Mouse (Mus musculus): ENCODE results near the gene Zfp790.

Gene Zfp790

GRCm38 (mm10) chr7:29815910-29816429 is at the start of gene Zfp790:
Zfp790 (plus strand) TSS chr7:29816114.
- DNase-seq (ENCODE audit: low read depth) = peak; percentile 93

GRCm38 (mm10) chr7:29767058-29767686 is 48.7 kb upstream of the Zfp790 start:
- peak; percentile 81 for DNase-seq (ENCODE audit: low read depth)

- peak; percentile 91 for DNase-seq (ENCODE audit: low read depth)
These were observed 47.6 kb upstream of the Zfp790 start, which contains the start of gene Zfp84 for GRCm38 (mm10) chr7:29768090-29768900. Zfp84 (plus strand) TSS chr7:29768552.

- DNase-seq (ENCODE audit: low read depth) = no peak
These were observed 46.9 kb upstream of the Zfp790 start for GRCm38 (mm10) chr7:29768980-29769379.

GRCm38 (mm10) chr7:29773503-29773902 is 42.4 kb upstream of the Zfp790 start:
- no peak for DNase-seq (ENCODE audit: low read depth)

- DNase-seq (ENCODE audit: low read depth) = no peak
These were observed 41.5 kb upstream of the Zfp790 start for GRCm38 (mm10) chr7:29774371-29774770.

GRCm38 (mm10) chr7:29776568-29776967 is 39.3 kb upstream of the Zfp790 start:
- no peak for DNase-seq (ENCODE audit: low read depth)

GRCm38 (mm10) chr7:29777372-29777771 is 38.5 kb upstream of the Zfp790 start:
- DNase-seq (ENCODE audit: low read depth) = no peak

- peak; percentile 72 for DNase-seq (ENCODE audit: low read depth)
These were observed 31.9 kb upstream of the Zfp790 start, which contains the start of gene Zfp30 for GRCm38 (mm10) chr7:29783871-29784551. Zfp30 (plus strand) TSS chr7:29783998.

GRCm38 (mm10) chr7:29785023-29785422 is 30.9 kb upstream of the Zfp790 start:
- no peak for DNase-seq (ENCODE audit: low read depth)

GRCm38 (mm10) chr7:29785888-29786287 is 30.0 kb upstream of the Zfp790 start:
- DNase-seq (ENCODE audit: low read depth) = no peak

GRCm38 (mm10) chr7:29792906-29793305 is 23.0 kb upstream of the Zfp790 start:
- DNase-seq (ENCODE audit: low read depth) = no peak

- DNase-seq (ENCODE audit: low read depth) = no peak
These were observed 8.9 kb upstream of the Zfp790 start for GRCm38 (mm10) chr7:29807046-29807445.

- DNase-seq (ENCODE audit: low read depth) = no peak
These were observed 3.7 kb upstream of the Zfp790 start for GRCm38 (mm10) chr7:29812244-29812643.

GRCm38 (mm10) chr7:29814381-29814780 is 1.5 kb upstream of the Zfp790 start:
- DNase-seq (ENCODE audit: low read depth) = no peak

GRCm38 (mm10) chr7:29815061-29815784 is 691 bp upstream of the Zfp790 start:
- no peak for DNase-seq (ENCODE audit: low read depth)

GRCm38 (mm10) chr7:29818619-29819254 is 2.8 kb downstream of the Zfp790 start:
- DNase-seq (ENCODE audit: low read depth) = peak; percentile 59

GRCm38 (mm10) chr7:29828001-29828400 is 12.1 kb downstream of the Zfp790 start:
- no peak for DNase-seq (ENCODE audit: low read depth)

- DNase-seq (ENCODE audit: low read depth) = no peak
These were observed 13.9 kb downstream of the Zfp790 start for GRCm38 (mm10) chr7:29829804-29830203.

- no peak for DNase-seq (ENCODE audit: low read depth)
These were observed 20.9 kb downstream of the Zfp790 start for GRCm38 (mm10) chr7:29836816-29837215.

GRCm38 (mm10) chr7:29839256-29839655 is 23.3 kb downstream of the Zfp790 start:
- no peak for DNase-seq (ENCODE audit: low read depth)
